Mouse (Mus musculus) ES-E14 (cell line): ENCODE results near the gene Lgr6.

Source experiments
- CHD2 ChIP-seq: IDR thresholded peaks from 2 replicates; pipeline ENCODE4 v1.6.1; 2014; ENCODE audit warnings: mild to moderate bottlenecking, low read depth, low read length, inconsistent platforms
- HCFC1 ChIP-seq: IDR thresholded peaks from 2 replicates; pipeline ENCODE4 v1.6.1; 2012; ENCODE audit warnings: low read length, inconsistent platforms, borderline replicate concordance; ENCODE audit not compliant: insufficient read depth
- MAFK ChIP-seq: IDR thresholded peaks from 2 replicates; pipeline ENCODE4 v1.6.1; 2014; ENCODE audit warnings: mild to moderate bottlenecking, low read depth, low read length, inconsistent platforms; ENCODE audit not compliant: insufficient read depth
- ZC3H11A ChIP-seq: IDR thresholded peaks from 2 replicates; pipeline ENCODE4 v1.6.1; 2012; ENCODE audit warnings: low read depth, mild to moderate bottlenecking, inconsistent platforms, low read length, borderline replicate concordance
- ZNF384 ChIP-seq: IDR thresholded peaks from 2 replicates; pipeline ENCODE4 v1.6.1; 2012; ENCODE audit warnings: low read depth, low read length, inconsistent platforms

DNA sequence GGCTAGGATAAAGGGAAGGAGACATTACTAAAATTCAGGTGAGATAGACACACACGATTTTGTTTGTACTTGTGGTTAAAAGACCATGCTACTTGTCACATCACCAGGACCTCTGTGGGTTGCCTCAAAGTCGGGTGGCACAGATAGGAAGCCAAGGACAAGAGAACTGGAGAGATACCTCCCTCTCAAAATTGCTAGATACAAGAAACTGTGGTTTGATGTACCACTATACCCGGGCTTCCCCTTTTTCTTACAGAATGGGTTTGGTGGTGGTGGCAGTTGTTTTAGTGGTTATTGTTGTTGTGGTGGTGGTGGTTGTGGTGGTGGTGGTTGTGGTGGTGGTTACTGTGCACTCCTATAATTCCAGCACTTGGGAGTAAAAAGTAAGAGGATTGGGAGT lies 22.8 kb downstream of the Lgr6 start:
- TF ChIP-seq ZC3H11A (no peak), ZNF384 (no peak), CHD2 (no peak), MAFK (no peak), HCFC1 (no peak)
